Mouse (Mus musculus) lung, embryonic 15.5 days (tissue): ENCODE results near the gene Igfbp7. TPM values are rescaled to one million over a fixed set of nuclear protein-coding genes. Genes with fewer than 3 reads are reported as not detected.

ENCODE experiments used
- ATAC-seq: fragments of 200-750 bp; cut with Nextera tagmentation; 2 replicates; pipeline ENCODE4 v1.8.0; 2017; ENCODE audit warnings: moderate number of reproducible peaks, borderline replicate concordance; ENCODE audit not compliant: low FRiP score, low TSS enrichment; ENCODE audit errors: extremely low read depth
- H3K27ac ChIP-seq: fragments of 300-500 bp; sonication (generic); 2 replicates; pipeline ENCODE4 v1.5.1; 2015; ENCODE audit warnings: moderate library complexity, mild to moderate bottlenecking, inconsistent platforms
- H3K27me3 ChIP-seq: fragments of 300-500 bp; sonication (generic); 2 replicates; pipeline ENCODE4 v1.6.1; 2015; ENCODE audit warnings: inconsistent platforms
- H3K36me3 ChIP-seq: fragments of 300-500 bp; sonication (generic); 2 replicates; pipeline ENCODE4 v1.6.1; 2015; ENCODE audit warnings: inconsistent platforms
- H3K4me1 ChIP-seq: fragments of 300-500 bp; sonication (generic); 2 replicates; pipeline ENCODE4 v1.6.1; 2015; ENCODE audit warnings: inconsistent platforms
- H3K4me2 ChIP-seq: fragments of 300-500 bp; sonication (generic); 2 replicates; pipeline ENCODE4 v1.6.1; 2015; ENCODE audit warnings: inconsistent platforms, mild to moderate bottlenecking, moderate library complexity
- H3K4me3 ChIP-seq: fragments of 300-500 bp; sonication (generic); 2 replicates; pipeline ENCODE4 v1.5.1; 2015; ENCODE audit warnings: mild to moderate bottlenecking, inconsistent platforms
- H3K9ac ChIP-seq: fragments of 300-500 bp; sonication (generic); 2 replicates; pipeline ENCODE4 v1.6.1; 2015; ENCODE audit warnings: inconsistent platforms
- H3K9me3 ChIP-seq: fragments of 300-500 bp; sonication (generic); 2 replicates; pipeline ENCODE4 v1.6.1; 2016; ENCODE audit warnings: inconsistent platforms
- WGBS: fragments of 180-500 bp; shearing (Covaris S2); methylation state at CpG from one replicate; pipeline ENCODE4 v1.1.7; 2015; 5-methylcytosine and 5-hydroxymethylcytosine counted together
- polyA plus RNA-seq: library from polyadenylated mRNA; unstranded; fragments of >200 nt; fragmentation: Nextera tagmentation; extraction: Ambion mirVana; gene quantifications from 2 replicates; pipeline ENCODE4 v1.2.1, GENCODE M21; 2015

Igfbp7 gene
- polyA plus RNA-seq, 1 experiment from 2014 or later = 88.4 TPM

DNA sequence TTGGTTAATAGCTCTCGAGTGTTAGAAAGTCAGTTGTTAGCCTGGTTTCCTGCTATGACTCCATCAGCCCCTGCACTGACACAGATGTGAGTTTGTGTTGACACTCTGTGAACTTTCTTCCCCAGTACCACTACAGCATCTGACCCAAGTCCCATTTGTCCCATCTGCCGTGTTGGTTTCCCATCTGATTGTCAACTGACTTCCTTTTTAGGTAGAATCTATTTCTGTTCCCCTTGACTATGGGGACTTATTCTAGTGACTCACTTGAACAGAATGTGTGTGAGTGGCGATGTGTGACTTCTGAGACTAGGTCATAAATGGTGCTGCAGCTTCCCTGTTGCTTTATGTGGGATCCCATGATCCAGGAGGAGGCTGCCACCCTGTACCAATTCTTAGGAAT, 32.9 kb downstream of the Igfbp7 start:
- ATAC-seq = no peak
- no peak overlapping the region for H3K4me3 ChIP-seq
- no peaks in the 10 kb centered on the region for H3K9me3 ChIP-seq
- no peaks in the 10 kb centered on the region for H3K36me3 ChIP-seq
- H3K4me2 ChIP-seq = no peak overlapping the region
- no peak overlapping the region for H3K9ac ChIP-seq
- no peaks in the 10 kb centered on the region for H3K27me3 ChIP-seq
- no peak overlapping the region for H3K27ac ChIP-seq
- H3K4me1 ChIP-seq = peaks cover 17% of the 10 kb centered on the region
- WGBS = 45% methylated on average over 3 of the region's 3 CpGs

DNA sequence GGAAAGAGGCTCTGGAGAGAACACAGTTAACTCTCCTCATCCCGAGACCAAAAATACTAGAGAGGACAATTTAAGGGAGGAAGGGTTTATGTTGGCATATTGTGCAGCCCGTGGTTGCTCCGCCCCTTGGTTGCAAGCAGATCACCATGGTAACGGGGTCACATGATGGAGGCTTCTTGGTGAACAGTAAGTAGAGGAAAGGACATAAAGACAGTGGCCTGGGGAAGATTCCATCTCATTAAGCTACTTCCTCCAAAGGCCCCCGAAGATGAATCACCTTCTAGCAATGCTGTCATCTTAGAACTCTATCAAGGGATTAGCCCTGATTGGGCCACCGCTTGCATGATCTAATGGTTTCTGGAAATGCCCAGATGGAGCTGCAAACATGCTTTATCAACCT, 35.1 kb downstream of the Igfbp7 start:
- Histone ChIP-seq H3K36me3 (no peaks in the 10 kb centered on the region), H3K27ac (0 out of 2 replicates have a peak overlapping the region, but pooled peaks have one; percentile 8), H3K9ac (no peak overlapping the region), H3K4me2 (no peak overlapping the region), H3K4me3 (no peak overlapping the region), H3K9me3 (no peaks in the 10 kb centered on the region), H3K4me1 (peaks cover 24% of the 10 kb centered on the region), H3K27me3 (no peaks in the 10 kb centered on the region)
- ATAC-seq = no peak
- WGBS = 66% methylated on average over 6 of the region's 6 CpGs

DNA sequence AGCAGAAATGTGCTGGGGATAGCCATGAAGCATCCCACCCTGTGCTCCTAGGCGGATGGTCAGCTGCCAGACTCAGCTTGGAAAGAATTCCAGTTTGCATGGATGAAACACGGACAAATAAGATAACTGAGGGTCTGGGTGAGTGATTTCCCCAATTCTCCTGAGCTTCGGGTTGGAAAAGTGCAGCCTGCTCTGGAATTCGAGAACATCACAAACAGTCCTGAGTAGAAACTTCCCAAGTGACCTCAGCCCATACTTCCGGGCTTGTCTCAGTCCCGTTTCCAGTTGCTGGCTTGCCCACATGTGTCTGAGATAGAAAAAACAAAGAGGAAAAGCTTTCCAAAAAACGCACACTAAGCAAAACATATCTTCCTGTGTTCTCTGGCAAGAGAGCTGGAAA, 35.6 kb downstream of the Igfbp7 start:
- H3K4me3 ChIP-seq = no peak overlapping the region
- WGBS = 60% methylated on average over 7 of the region's 7 CpGs
- no peak overlapping the region for H3K4me2 ChIP-seq
- H3K4me1 ChIP-seq = peaks cover 24% of the 10 kb centered on the region
- H3K9me3 ChIP-seq = no peaks in the 10 kb centered on the region
- no peaks in the 10 kb centered on the region for H3K36me3 ChIP-seq
- H3K27me3 ChIP-seq = no peaks in the 10 kb centered on the region
- H3K9ac ChIP-seq = no peak overlapping the region
- ATAC-seq = no peak
- H3K27ac ChIP-seq = 0 out of 2 replicates have a peak overlapping the region, but pooled peaks have one; percentile 8

DNA sequence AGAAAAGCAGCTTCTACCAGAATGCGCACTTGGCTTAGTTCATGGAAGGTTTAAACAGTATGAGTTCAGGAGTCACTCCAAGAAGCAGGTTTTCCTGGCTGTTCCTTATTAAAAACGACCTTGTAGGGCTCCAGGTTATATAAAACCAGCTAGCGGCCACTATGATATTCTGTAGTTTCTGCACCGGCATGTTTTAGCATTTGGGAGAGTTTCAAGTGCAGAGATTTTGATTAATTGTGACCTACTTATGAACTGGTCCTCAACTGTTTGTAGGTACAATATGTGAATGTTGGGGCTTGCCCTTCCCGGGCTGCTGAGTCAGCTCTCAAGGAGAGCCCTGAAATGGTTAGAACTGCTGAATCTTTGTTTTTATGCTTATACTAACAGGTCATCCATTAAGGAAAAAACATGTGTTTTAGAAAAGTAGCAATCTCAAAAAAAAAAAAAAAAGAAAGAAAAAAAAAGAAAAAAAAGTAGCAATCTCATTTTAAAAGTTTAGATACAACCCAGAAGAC, 37.4 kb downstream of the Igfbp7 start:
- Histone ChIP-seq H3K36me3 (no peaks in the 10 kb centered on the region), H3K4me3 (no peak overlapping the region), H3K4me2 (no peak overlapping the region), H3K4me1 (peaks cover 24% of the 10 kb centered on the region), H3K27ac (no peak overlapping the region), H3K27me3 (no peaks in the 10 kb centered on the region), H3K9ac (no peak overlapping the region), H3K9me3 (no peaks in the 10 kb centered on the region)
- no peak for ATAC-seq
- 73% methylated on average over 5 of the region's 5 CpGs for WGBS

DNA sequence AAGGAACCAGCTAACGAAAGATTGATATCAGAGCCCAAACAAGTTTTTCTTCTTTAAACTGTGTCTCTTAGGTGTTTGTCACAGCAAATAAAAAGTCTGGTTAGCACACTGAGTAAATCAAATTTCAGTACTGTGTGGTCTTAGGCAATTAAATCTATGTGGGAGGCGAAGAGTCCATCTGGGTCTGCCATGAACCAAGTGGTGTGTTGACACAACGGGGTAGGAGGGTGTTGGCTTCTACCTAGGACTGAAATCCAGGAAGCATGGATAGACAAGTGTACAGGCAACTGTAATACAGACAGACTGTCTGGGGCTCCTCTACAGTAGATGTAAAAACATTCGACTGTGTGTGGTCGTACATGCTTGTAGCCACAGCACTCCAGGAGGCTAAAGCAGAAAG, 38.4 kb downstream of the Igfbp7 start:
- Histone ChIP-seq H3K27me3 (no peaks in the 10 kb centered on the region), H3K36me3 (no peaks in the 10 kb centered on the region), H3K27ac (0 out of 2 replicates have a peak overlapping the region, but pooled peaks have one; percentile 4), H3K9me3 (no peaks in the 10 kb centered on the region), H3K9ac (no peak overlapping the region), H3K4me2 (no peak overlapping the region), H3K4me3 (no peak overlapping the region), H3K4me1 (peaks cover 29% of the 10 kb centered on the region)
- ATAC-seq = no peak
- 62% methylated on average over 5 of the region's 5 CpGs for WGBS

DNA sequence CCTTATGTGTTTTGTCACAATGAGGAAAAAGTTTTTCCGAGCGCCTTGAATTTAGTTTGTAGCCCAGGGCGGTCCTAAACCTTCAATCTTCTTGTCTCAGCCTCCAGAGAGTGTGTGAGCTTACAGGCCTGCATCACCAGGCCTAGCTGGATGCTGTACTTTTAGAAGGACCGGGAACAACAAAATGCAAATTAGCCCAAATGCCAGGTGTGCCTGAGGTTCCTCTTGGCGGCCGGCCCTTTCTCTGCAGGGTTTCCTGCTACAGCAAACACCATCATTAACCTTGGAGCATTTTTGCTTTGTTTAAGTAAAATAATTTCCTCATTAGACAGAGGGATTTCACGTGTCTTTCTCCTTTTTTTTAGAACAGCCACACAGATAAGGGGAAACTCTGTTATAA, 39.6 kb downstream of the Igfbp7 start:
- Histone ChIP-seq H3K9ac (no peak overlapping the region), H3K4me1 (peaks cover 33% of the 10 kb centered on the region), H3K36me3 (no peaks in the 10 kb centered on the region), H3K4me3 (no peak overlapping the region), H3K4me2 (no peak overlapping the region), H3K27me3 (no peaks in the 10 kb centered on the region), H3K27ac (peak overlapping the region; percentile 2; the same call in 1 of the 2 replicates), H3K9me3 (no peaks in the 10 kb centered on the region)
- ATAC-seq = no peak
- 53% methylated on average over 7 of the region's 7 CpGs for WGBS

DNA sequence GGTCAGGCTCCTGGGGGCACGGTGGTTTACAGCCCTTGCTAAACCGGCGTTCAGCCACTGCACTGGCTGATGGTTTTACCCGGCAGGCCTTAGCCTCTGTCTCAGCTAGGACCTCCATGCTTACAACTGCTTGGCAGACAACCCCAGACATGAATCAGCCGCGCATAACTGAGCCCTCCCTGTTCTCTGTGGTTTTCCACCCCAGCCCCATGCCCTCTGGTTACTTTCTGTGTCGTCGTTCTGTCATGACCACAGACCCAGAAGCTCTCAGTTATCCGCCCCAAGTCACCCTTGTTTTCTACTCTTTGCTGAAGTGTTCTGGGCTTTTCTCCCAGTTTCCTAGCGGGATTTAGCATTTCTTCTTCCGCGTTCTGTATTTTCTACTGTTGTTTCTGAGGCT, 40.2 kb downstream of the Igfbp7 start:
- no peak overlapping the region for H3K4me2 ChIP-seq
- ATAC-seq = peak; percentile 20; the same call in 1 of the 2 replicates
- WGBS = 60% methylated on average over 12 of the region's 12 CpGs
- H3K27ac ChIP-seq = peak overlapping the region; percentile 2; the same call in 1 of the 2 replicates
- H3K4me1 ChIP-seq = peaks cover 30% of the 10 kb centered on the region
- no peaks in the 10 kb centered on the region for H3K27me3 ChIP-seq
- H3K36me3 ChIP-seq = no peaks in the 10 kb centered on the region
- H3K9ac ChIP-seq = no peak overlapping the region
- H3K9me3 ChIP-seq = no peaks in the 10 kb centered on the region
- H3K4me3 ChIP-seq = no peak overlapping the region

DNA sequence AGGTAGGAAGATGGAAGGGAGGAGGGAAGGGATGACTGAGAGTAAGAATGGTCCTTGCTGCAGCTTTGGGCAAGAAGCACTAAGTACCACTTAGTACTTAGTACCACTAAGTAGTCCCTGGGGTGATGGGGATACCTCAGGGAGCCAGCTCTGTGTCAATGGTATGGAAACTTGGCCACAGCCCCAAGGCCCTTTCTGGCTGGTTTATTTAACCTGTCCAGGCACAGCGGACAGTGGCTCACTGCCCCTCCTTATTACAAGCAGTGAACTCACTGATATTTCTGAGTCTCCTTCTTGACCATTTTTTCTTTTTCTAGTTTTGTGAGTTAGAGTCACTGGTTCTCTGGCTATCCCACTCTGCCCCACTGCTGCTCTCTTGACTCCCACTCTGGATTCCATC, 40.7 kb downstream of the Igfbp7 start:
- H3K27me3 ChIP-seq = no peaks in the 10 kb centered on the region
- H3K36me3 ChIP-seq = no peaks in the 10 kb centered on the region
- no peak overlapping the region for H3K4me2 ChIP-seq
- no peak overlapping the region for H3K27ac ChIP-seq
- 86% methylated on average over 1 of the region's 1 CpGs for WGBS
- H3K9me3 ChIP-seq = no peaks in the 10 kb centered on the region
- no peak for ATAC-seq
- H3K9ac ChIP-seq = no peak overlapping the region
- H3K4me3 ChIP-seq = no peak overlapping the region
- peaks cover 25% of the 10 kb centered on the region for H3K4me1 ChIP-seq

DNA sequence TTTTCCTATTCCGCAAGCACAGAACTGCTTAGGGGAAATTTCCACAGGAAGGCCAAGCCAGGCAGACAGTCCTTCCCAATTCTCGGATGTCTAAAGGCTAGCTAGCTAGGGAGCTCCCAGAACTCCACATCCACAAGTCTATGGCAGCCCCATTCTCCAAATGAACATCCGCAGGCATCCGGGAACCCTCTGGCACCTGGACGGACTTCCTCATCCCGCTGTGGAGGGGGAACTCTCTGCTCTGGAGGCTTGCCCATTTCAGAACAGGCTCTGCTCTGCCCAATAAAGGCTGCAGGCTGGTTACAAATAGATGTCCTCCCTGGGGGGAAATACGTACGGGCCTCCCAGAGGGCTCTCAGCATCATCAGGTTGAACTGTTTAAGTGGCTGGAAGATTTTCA, 41.5 kb downstream of the Igfbp7 start:
- H3K27ac ChIP-seq = no peak overlapping the region
- no peak for ATAC-seq
- WGBS = 76% methylated on average over 8 of the region's 8 CpGs
- H3K9ac ChIP-seq = no peak overlapping the region
- no peak overlapping the region for H3K4me2 ChIP-seq
- H3K27me3 ChIP-seq = no peaks in the 10 kb centered on the region
- H3K36me3 ChIP-seq = no peaks in the 10 kb centered on the region
- no peak overlapping the region for H3K4me3 ChIP-seq
- no peaks in the 10 kb centered on the region for H3K9me3 ChIP-seq
- peaks cover 21% of the 10 kb centered on the region; the same call in 1 of the 2 replicates for H3K4me1 ChIP-seq

DNA sequence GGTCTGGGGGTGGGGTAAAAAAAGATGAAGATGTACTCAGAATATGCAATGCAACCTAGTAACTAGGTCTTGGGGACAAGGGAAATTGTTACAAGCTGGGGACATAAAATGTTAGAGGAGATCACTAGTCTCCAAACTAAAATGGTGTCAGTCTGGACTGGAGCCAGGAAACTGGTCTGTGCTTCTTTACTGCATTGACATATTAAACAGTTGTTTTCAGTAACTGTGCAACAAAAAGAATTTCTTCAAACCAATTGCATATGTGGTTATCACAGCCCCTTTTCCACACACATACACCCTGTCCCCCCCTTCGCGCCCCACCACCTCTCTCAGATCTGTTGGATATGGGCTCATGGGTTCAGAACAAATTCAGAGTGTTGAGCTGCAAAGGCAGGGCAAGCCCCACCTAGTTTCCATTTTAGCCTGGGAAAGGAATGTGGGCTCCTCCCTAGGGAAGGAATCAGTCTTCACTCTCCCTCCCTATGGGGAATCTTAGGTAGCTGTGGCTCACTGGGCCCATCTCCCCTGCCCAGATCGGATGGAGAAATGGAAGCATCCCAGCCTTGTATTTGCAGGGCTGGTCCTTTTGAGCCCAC, 43.3 kb downstream of the Igfbp7 start:
- Histone ChIP-seq H3K4me1 (peaks cover 16% of the 10 kb centered on the region; the same call in 1 of the 2 replicates), H3K9me3 (no peaks in the 10 kb centered on the region), H3K9ac (no peak overlapping the region), H3K4me2 (no peak overlapping the region), H3K27me3 (no peaks in the 10 kb centered on the region), H3K36me3 (no peaks in the 10 kb centered on the region), H3K27ac (no peak overlapping the region; the same call in 1 of the 2 replicates), H3K4me3 (no peak overlapping the region)
- WGBS = 88% methylated on average over 3 of the region's 3 CpGs
- ATAC-seq = no peak

DNA sequence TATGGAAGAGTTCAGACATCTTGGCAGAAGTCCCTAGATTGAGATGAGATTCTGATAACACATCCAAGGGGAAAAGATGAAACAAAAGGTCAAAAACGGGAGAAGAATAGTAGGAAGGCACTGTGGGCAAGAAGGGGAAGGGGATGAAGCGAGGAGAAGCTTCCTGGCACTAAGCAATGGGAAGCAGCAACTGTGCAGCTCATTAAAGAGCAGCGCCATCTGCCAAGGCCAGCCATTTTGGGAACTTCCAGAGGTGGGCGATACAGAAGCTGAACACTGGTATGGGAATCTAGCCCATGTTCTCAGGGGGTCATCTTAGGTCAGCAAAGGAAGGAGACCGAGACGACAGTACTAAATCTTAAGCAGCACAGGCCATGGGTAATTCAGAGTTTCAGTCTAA, 44.2 kb downstream of the Igfbp7 start:
- Histone ChIP-seq H3K4me1 (peaks cover 11% of the 10 kb centered on the region), H3K4me2 (no peak overlapping the region), H3K27me3 (no peaks in the 10 kb centered on the region), H3K36me3 (no peaks in the 10 kb centered on the region), H3K9ac (no peak overlapping the region), H3K4me3 (no peak overlapping the region), H3K27ac (no peak overlapping the region), H3K9me3 (no peaks in the 10 kb centered on the region)
- ATAC-seq = no peak
- WGBS = 74% methylated on average over 6 of the region's 6 CpGs

DNA sequence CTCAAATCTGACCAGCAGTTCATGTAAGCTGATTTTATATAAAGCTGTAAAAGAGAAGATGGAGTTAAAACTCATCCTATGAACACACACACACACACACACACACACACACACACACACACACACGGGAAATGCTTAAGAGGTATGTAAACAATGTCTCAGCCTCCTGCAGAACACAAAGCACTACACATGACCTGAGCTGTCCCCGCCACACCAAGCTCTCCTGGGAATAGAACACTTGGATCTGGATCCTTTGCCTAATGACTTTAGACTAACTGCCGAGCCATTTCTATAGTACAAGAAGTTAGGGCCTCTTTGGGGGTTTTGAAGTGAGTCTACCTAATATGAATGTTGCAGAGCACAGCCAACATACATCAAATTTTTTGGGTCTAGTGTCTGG, 45.7 kb downstream of the Igfbp7 start:
- no peak for ATAC-seq
- H3K36me3 ChIP-seq = no peaks in the 10 kb centered on the region
- H3K27me3 ChIP-seq = no peaks in the 10 kb centered on the region
- no peak overlapping the region for H3K4me3 ChIP-seq
- H3K4me2 ChIP-seq = no peak overlapping the region
- H3K27ac ChIP-seq = no peak overlapping the region
- H3K4me1 ChIP-seq = peaks cover 25% of the 10 kb centered on the region
- H3K9ac ChIP-seq = no peak overlapping the region
- 34% methylated on average over 3 of the region's 3 CpGs for WGBS
- H3K9me3 ChIP-seq = no peaks in the 10 kb centered on the region
